Mouse (Mus musculus): ENCODE data around the gene Rpl23a.
"Not testable (repeated sequence)": the region's sequence is repeated elsewhere in the genome, so short reads cannot be mapped to it uniquely, and the experiment has no call there.

The Rpl23a gene

DNA sequence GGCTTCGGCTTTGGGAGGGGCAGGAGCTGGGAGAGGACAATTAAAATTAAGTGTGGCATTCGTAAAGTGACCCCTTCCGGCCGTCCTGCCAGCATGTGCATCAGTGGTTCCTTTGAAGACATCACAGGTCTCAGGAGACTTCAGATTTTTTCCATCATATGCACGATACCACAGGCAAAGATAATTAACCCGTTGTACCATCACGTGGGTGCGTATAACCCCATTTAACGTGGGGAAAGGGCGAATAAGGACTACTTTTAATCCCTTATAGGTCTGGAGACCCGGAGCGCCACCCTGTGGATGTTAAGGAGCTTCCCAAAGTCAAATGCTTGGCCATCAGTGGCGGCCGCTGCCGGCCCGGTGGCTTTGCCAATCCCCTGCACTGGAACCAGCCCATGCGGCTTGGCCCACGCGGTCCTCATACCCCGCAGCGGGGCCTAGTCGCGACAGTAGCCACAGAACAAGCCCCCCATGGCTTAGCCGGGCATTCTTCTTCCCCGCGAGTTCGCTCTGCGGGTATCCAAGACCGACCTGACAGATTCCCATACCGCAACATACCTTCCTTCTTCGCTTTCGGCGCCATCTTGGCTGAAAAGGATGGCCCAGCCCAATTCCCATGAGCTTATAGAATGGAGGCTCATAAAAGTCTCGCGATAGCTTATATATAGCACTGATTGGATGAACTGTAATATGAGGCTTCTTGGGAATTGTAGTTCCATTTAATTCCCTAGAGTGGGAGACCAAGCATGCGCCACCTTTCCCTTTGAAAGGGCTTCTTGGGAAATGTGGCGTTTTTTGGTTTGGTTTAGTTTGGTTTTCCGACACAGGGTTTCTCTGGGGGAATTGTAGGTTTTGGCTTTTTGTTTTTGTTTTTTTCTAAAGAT, at the start of gene Rpl23a:
Gene Rpl23a, minus strand, starts transcription at position 624 of the 884 bp plus-strand sequence.
- DNase-seq, result peak; percentile 75

GRCm38 (mm10) chr11:78231518-78231917, 48.1 kb upstream of the Rpl23a start:
- DNase-seq, result no peak

GRCm38 (mm10) chr11:78223586-78223985, 40.2 kb upstream of the Rpl23a start:
- DNase-seq, result no peak

GRCm38 (mm10) chr11:78215709-78216317, 32.4 kb upstream of the Rpl23a start:
- peak; percentile 36 for DNase-seq

GRCm38 (mm10) chr11:78213086-78213817, 29.9 kb upstream of the Rpl23a start:
- DNase-seq, result no peak

GRCm38 (mm10) chr11:78211513-78211912, 28.1 kb upstream of the Rpl23a start:
- DNase-seq, result no peak

- no peak for DNase-seq
These were observed 27.2 kb upstream of the Rpl23a start for GRCm38 (mm10) chr11:78210615-78211014.

DNA sequence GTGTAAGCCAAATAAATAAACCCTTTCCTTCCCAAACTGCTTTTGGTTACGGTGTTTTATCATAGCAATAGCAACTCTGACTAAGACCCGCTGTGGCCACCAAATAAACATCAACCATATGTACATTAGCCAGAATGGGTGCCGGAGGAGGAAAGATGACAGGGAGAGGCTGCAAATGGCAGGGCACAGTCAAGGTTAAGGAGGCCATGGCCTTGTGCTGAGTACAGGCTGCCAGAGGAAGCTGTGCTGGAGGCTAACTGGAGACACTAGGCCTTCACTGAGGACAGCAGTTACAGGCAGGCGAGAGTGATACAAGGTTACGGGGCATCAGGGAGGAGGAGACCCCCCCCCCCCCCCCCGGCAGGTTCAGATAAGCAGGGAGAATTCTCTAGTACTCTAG, 26.5 kb upstream of the Rpl23a start:
- DNase-seq, result no peak

- no peak for DNase-seq
These were observed 23.8 kb upstream of the Rpl23a start for GRCm38 (mm10) chr11:78207190-78207589.

DNA sequence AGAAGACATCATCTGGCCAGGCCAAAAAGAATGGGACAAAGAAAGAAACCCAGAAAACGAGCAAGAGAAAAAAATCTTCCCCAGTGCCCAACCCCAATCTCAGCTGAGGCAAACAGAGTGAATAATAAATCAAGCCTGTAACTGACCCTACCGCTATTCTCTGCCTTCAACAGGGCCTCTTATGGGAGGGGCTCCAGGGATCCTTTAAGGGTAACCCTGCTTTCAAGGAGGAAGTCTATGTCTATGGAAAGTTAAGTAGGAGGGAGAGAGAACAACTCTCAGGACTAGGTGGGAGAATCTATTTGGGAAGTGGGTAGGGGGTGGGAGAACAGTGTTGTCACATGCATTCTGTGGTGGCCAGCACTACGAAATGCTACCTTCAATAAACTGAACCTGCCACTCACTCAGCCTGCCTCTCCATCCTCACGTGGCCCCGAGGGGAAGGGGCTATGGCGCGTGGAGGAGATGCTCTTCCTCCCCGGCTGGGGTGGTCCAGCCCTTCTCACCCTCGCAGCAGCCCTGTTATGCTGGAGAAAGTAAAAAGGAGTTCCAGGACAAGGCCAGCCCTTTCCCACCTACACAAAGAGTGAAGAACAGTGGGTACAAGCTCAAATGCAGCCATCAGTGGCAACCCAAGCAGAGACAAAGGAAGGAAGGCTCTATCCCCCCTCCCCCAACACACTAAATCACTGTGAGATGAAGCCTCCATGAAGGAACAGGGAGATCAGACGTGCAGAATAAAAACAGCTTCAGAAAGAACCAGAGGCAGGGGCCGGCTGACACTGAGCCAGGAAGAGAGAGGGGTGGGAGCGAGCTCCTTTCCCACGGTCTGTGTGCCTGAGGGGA, 22.2 kb upstream of the Rpl23a start:
- DNase-seq, result no peak

DNA sequence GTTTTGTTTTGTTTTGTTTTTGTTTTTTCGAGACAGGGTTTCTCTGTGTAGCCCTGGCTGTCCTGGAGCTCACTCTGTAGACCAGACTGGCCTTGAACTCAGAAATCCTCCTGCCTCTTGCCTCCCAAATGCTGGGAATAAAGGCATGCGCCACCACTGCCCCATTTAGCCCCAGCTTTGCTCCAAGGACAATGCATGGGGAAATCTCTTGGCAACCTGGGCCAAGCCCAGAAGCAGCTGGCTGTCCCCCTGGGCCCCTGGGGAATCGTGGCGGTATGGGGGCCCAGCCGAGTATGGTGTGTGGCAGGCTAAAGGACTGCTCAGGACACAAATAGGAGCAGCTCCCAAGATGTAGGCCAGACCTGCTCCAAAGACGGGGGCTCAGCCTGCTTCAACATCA, 20.9 kb upstream of the Rpl23a start:
- no peak for DNase-seq

- no peak for DNase-seq
These were observed 19.0 kb upstream of the Rpl23a start for GRCm38 (mm10) chr11:78202372-78202771.

DNA sequence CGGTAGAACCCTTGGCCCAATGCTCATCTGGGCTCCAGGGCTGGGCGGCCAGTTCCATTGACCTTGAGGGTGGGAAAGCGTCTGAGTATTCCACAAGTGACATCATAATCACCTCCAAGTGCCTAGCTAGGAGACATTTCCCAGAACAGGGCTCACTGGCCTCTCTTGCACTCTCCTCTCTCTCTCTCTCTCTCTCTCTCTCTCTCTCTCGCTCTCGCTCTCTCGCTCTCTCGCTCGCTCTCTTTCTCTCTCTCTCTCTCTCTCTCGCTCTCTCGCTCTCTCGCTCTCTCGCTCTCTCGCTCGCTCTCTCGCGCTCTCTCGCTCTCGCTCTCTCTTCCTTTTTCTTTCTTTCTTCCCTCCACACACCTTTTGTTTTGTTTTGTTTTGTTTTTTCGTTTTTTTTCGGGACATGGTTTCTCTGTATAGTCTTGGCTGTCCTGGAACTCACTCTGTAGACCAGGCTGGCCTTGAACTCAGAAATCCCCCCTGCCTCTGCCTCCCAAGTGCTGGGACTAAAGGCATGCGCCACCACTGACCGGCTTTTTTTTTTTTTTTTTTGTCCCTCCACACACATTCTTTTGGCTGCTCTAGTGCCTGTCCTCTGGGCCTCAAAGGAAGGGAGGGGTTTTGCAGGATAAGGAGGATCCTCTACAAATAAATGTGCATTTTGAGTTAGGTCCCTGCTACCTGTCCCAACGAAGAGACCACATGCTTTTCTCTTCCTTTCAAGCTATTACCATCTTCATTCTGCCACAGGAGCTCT, 11.9 kb upstream of the Rpl23a start:
- DNase-seq, result no peak

GRCm38 (mm10) chr11:78194411-78195100, 11.2 kb upstream of the Rpl23a start:
- DNase-seq, result peak; percentile 80

GRCm38 (mm10) chr11:78193113-78193512, 9.7 kb upstream of the Rpl23a start, which contains the start of gene Proca1:
Gene Proca1 (plus strand): TSS chr11:78193392.
- no peak for DNase-seq

GRCm38 (mm10) chr11:78190041-78190440, 6.7 kb upstream of the Rpl23a start:
- DNase-seq, result no peak

DNA sequence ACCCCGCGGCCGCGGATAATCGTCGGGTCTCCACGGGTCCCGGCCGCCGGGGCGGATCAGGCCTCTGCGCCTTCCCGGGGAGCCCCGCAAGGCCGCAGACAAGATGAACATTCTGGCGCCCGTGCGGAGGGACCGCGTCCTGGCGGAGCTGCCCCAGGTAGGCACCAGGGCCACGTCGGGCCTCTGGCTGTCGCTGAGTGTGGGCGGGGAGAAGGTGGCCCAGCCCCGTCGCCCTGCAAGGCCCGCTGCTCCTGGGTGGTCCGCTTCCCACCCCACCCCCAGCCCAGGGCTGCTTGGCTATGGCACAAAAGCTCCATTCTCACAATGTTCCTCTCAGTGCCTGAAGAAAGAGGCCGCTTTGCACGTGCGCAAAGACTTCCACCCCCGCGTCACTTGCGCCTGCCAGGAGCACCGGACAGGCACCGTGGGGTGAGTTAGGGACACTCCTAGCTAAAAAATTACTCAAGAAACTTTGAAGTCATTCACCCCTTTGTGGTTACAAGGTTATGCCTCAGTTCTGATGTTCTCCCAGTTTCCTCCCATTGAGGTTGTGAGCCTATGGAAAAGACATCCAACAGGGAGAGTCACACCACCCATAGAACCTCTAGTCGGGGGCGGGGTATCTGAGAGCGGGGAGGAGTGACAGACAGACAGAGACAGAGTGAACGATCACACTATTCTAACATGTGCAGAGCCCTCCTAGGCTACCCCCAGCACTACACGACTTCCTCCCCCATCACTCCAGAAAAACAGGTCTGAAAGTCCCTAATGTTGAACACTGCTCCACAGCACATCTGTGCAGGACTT, 6.1 kb upstream of the Rpl23a start:
- DNase-seq, result no peak

GRCm38 (mm10) chr11:78188331-78189233, 5.2 kb upstream of the Rpl23a start, which contains the start of gene Rab34:
Gene Rab34 (plus strand): TSS chr11:78188430.
- peak; percentile 43 for DNase-seq

DNA sequence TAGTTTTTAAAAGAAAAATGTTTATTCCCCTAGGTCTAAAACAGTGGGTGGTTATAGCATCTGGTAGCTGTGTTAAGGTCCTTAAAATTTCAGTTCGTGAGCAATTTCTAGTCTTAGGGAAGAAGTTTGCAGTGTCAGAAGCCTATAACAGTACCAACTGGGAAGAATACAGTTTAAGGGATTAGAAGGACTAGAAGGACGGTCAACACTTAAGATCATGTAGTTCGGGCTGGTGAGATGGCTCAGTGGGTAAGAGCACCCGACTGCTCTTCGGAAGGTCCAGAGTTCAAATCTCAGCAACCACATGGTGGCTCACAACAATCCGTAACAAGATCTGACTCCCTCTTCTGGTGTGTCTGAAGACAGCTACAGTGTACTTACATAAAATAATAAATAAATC, 1.3 kb upstream of the Rpl23a start:
- DNase-seq, result not testable (repeated sequence)

All from thymus, postnatal 4 days (tissue).